Mouse (Mus musculus) ES-Bruce4 (cell line): ENCODE measurements at regions not wholly inside any gene's neighbourhood (a gene's known extent, or its start where the extent isn't known, plus 50 kb on each side); places are given as distances from the start of the nearest gene placed in this dataset.

Source experiments
- CTCF ChIP-seq: IDR thresholded peaks from one replicate; pipeline ENCODE4 v1.8.1; 2011; ENCODE audit warnings: low read depth, low read length
- EP300 ChIP-seq: IDR thresholded peaks from 2 replicates; pipeline ENCODE4 v1.6.1; 2011; ENCODE audit warnings: low read depth, low read length; ENCODE audit not compliant: insufficient read depth
- POLR2A ChIP-seq: IDR thresholded peaks from one replicate; pipeline ENCODE4 v1.8.1; 2011; ENCODE audit warnings: low read length; ENCODE audit not compliant: insufficient read depth

DNA sequence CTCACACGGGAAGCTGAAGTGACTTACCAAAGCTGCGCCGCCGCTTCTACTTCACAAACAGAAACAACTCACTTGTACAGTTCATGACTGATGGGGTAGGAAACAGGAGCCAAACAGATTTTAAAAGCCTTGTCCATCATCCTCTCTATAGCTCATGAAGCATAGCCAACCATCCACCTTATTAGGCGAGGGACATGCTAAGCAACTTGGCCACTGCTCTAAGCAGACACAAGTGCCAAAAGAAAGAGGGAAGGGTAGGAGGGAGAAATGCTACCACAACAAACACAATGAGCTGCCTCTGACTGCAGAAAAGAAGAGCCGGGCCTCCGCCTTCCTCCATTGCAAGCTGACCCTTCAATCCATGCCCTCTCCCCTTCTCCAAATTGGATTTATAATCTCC, 179.9 kb downstream of the Dhx15 start:
- TF ChIP-seq POLR2A (no peak), CTCF (no peak), EP300 (no peak)
